Comparison of ENCODE assay signal across 8 mouse cellular contexts in the genomic region with DNA sequence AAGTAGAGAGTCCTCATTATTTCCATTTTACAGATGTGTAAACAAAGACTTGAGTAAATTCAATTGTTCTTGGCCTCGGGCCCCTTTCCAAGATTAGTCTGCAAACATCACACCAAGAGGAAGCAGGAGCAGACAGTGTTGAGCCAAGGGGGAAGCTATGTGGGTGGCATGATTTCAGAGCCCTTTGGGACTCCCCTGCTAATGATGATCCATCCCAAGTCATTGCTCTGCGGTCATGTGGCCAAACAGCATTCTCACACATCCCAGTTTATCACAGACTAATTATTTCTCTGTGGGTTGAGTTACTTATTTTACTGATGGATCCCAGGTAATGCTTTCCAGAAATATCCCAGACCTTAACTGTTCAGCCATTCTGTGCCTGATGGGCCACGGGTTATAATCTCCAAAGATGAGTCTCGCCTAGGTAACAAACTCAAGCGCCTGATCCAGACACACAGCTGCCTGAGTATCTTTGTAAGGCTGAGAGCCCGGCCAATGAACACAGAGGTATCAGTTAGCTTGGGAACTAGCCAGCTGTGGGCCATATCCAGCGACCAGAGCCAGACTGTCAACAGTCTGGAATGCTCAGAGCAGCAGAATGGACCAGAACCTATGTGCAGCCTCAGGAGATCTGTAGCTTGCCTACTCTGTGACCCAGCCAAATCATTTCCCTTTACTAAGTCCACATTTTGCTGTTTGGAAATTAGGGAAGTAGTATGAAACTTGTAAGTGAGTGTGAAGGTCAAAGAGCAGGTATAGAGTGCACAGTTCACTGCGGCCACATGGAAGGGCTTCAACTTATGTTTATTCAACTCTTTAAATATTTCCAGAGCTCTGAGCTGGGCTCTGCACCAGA.
A peak's percentile ranks its signal among the peaks of the same experiment; 100 is the strongest.
DNase-seq lines count a peak whose midpoint lies in the region; ATAC-seq and TF ChIP-seq lines count a peak whose summit lies in the region.

No protein-coding gene starts in this region.

- no peak for TF ChIP-seq CTCF in gastrocnemius, adult 2 months (IDR thresholded peaks at IDR 0.05)
- TF ChIP-seq CTCF in cerebellum, adult 2 months (IDR thresholded peaks at IDR 0.05; ENCODE audit: borderline replicate concordance, insufficient read depth, low read depth, low read length), result no peak

- peak; percentile 14 for DNase-seq in kidney, adult 11 months
- DNase-seq in kidney, postnatal 4 days, result no peak
- peak; percentile 83 for DNase-seq in gastrocnemius, adult 2 months
- peak; percentile 65 for DNase-seq in lung, postnatal 36 days
- DNase-seq in cerebellum, adult 2 months, result no peak
- no peak for DNase-seq in layer of hippocampus, postnatal 14 days (ENCODE audit: low spot score in 2 of 2)
- DNase-seq in right cerebral cortex, adult 2 months (ENCODE audit: low spot score in 2 of 2), result no peak

- H3K4me2 ChIP-seq in intestine, embryonic 15.5 days (replicated peaks), result no peak overlapping the region

- no peaks in the 10 kb centered on the region for H3K9me3 ChIP-seq in intestine, embryonic 15.5 days

- 44% methylated on average over 8 of the region's 8 CpGs for WGBS in intestine, embryonic 15.5 days
- 77% methylated on average over 8 of the region's 8 CpGs for WGBS in cerebellum, adult 2 months

- no peak for TF ChIP-seq POLR2A in cerebellum, adult 2 months (IDR thresholded peaks at IDR 0.05; ENCODE audit: borderline replicate concordance, insufficient read depth, low read length)

- peak overlapping the region; percentile 69 for H3K27ac ChIP-seq in gastrocnemius, adult 2 months
- H3K27ac ChIP-seq in intestine, embryonic 15.5 days, result peak overlapping the region; percentile 52
- no peak overlapping the region for H3K27ac ChIP-seq in cerebellum, adult 2 months (ENCODE audit: insufficient read depth, low read length)

- peak; percentile 75 for ATAC-seq in intestine, embryonic 15.5 days

- no peak overlapping the region for H3K4me3 ChIP-seq in gastrocnemius, adult 2 months
- H3K4me3 ChIP-seq in intestine, embryonic 15.5 days (replicated peaks), result no peak overlapping the region
- H3K4me3 ChIP-seq in cerebellum, adult 2 months (replicated peaks; ENCODE audit: insufficient read depth, low read depth, low read length), result no peak overlapping the region

- peaks cover 9% of the 10 kb centered on the region; the same call in 1 of the 2 replicates for H3K4me1 ChIP-seq in intestine, embryonic 15.5 days (replicated peaks)
- peaks cover 5% of the 10 kb centered on the region; the same call in 1 of the 2 replicates for H3K4me1 ChIP-seq in cerebellum, adult 2 months (ENCODE audit: control insufficient read depth, insufficient read depth, low read length)

- no peaks in the 10 kb centered on the region for H3K36me3 ChIP-seq in intestine, embryonic 15.5 days

- intact Hi-C loops in gastrocnemius, adult 2 months (cut with DNase I), result no loop called here

- no peaks in the 10 kb centered on the region for H3K27me3 ChIP-seq in intestine, embryonic 15.5 days (replicated peaks)
- no peaks in the 10 kb centered on the region; the same call in 1 of the 2 replicates for H3K27me3 ChIP-seq in cerebellum, adult 2 months (ENCODE audit: control insufficient read depth, insufficient read depth, low read length)

- H3K9ac ChIP-seq in intestine, embryonic 15.5 days, result no peak overlapping the region

Comparison
In these comparisons a context has a peak if more than half of its experiments do, and no peak if none do; other contexts are left out.
1. DNase-seq: peak in kidney, adult 11 months (single experiment), gastrocnemius, adult 2 months (single experiment) and lung, postnatal 36 days (single experiment); none in kidney, postnatal 4 days (0 of 2), cerebellum, adult 2 months (0 of 2), layer of hippocampus, postnatal 14 days (0 of 2) and right cerebral cortex, adult 2 months (0 of 2).